Mouse (Mus musculus) ES-E14 (cell line): Measurements from ENCODE around the gene 1700001O22Rik. TPM values are rescaled to one million over a fixed set of nuclear protein-coding genes. Genes with fewer than 3 reads are reported as not detected.
A peak's percentile ranks its signal among the peaks of the same experiment; 100 is the strongest.

Experiments used
- DNase-seq: peaks from one replicate; pipeline ENCODE4 v3.0.0-alpha.2; 2013; ENCODE audit warnings: low read depth, low spot score
- H3K27ac ChIP-seq: 2 replicates; pipeline ENCODE4 v1.5.1; 2012; ENCODE audit warnings: low read depth, mild to moderate bottlenecking, low read length, moderate library complexity, mixed read lengths; ENCODE audit not compliant: poor library complexity, insufficient read depth, severe bottlenecking
- H3K36me3 ChIP-seq: 2 replicates; pipeline ENCODE4 v1.6.1; 2012; ENCODE audit warnings: mild to moderate bottlenecking, low read length, moderate library complexity, mixed read lengths; ENCODE audit not compliant: control insufficient read depth, poor library complexity, insufficient read depth, severe bottlenecking
- H3K4me1 ChIP-seq, 2 experiments: fragments of 150-350 bp in 1 of 2; sonication (generic) in 1 of 2; 2 replicates each; pipeline ENCODE4 v1.6.1; 2012; ENCODE audit warnings: low read length in 2 of 2, mild to moderate bottlenecking in 1 of 2, mixed read lengths in 1 of 2; ENCODE audit not compliant: control insufficient read depth in 2 of 2, insufficient read depth in 2 of 2, poor library complexity in 1 of 2
- H3K4me3 ChIP-seq, 2 experiments: fragments of 150-350 bp in 1 of 2; sonication (generic) in 1 of 2; 2 replicates each; pipeline ENCODE4 v1.5.1; 2012; ENCODE audit warnings: low read length in 2 of 2, low read depth in 1 of 2, mild to moderate bottlenecking in 1 of 2, mixed read lengths in 1 of 2; ENCODE audit not compliant: insufficient read depth in 1 of 2, poor library complexity in 1 of 2, severe bottlenecking in 1 of 2
- H3K9ac ChIP-seq: 2 replicates; pipeline ENCODE4 v1.6.1; 2012; ENCODE audit warnings: low read depth, mild to moderate bottlenecking, low read length, mixed read lengths; ENCODE audit not compliant: poor library complexity, insufficient read depth, severe bottlenecking
- H3K9me3 ChIP-seq: fragments of 150-350 bp; sonication (generic); 2 replicates; pipeline ENCODE4 v1.6.1; 2012; ENCODE audit warnings: low read depth, mild to moderate bottlenecking, low read length; ENCODE audit not compliant: control insufficient read depth, insufficient read depth
- CHD2 ChIP-seq: IDR thresholded peaks from 2 replicates; pipeline ENCODE4 v1.6.1; 2014; ENCODE audit warnings: mild to moderate bottlenecking, low read depth, low read length, inconsistent platforms
- HCFC1 ChIP-seq: IDR thresholded peaks from 2 replicates; pipeline ENCODE4 v1.6.1; 2012; ENCODE audit warnings: low read length, inconsistent platforms, borderline replicate concordance; ENCODE audit not compliant: insufficient read depth
- MAFK ChIP-seq: IDR thresholded peaks from 2 replicates; pipeline ENCODE4 v1.6.1; 2014; ENCODE audit warnings: mild to moderate bottlenecking, low read depth, low read length, inconsistent platforms; ENCODE audit not compliant: insufficient read depth
- ZC3H11A ChIP-seq: IDR thresholded peaks from 2 replicates; pipeline ENCODE4 v1.6.1; 2012; ENCODE audit warnings: low read depth, mild to moderate bottlenecking, inconsistent platforms, low read length, borderline replicate concordance
- ZNF384 ChIP-seq: IDR thresholded peaks from 2 replicates; pipeline ENCODE4 v1.6.1; 2012; ENCODE audit warnings: low read depth, low read length, inconsistent platforms
- in situ Hi-C, 2 experiments: fragments of 600-800 bp; cut with MboI; formaldehyde crosslinking; loops; one replicate each; pipeline ENCODE4 v1.15.1; 2025; ENCODE audit warnings: low sequenced_read_pairs in 2 of 2, inconsistent platforms in 1 of 2; ENCODE audit not compliant: unreplicated experiment in 2 of 2
- total RNA-seq: library from RNA; depleted of rRNA; stranded (reverse); fragments of 300-350 nt; gene quantifications from 2 replicates; pipeline ENCODE4 v1.2.3, GENCODE M21; 2012

Gene 1700001O22Rik
- total RNA-seq, 1 experiment, result 1.9 TPM

GRCm38 (mm10) chr2:30834373-30835022 is 31.0 kb upstream of the 1700001O22Rik start, which contains the start of gene Prrx2:
Gene Prrx2 (plus strand): TSS chr2:30834972.
- Histone ChIP-seq H3K36me3 (no peaks in the 10 kb centered on the region), H3K4me3 (no peak within 1 kb of the TSS), H3K9me3 (no peaks in the 10 kb centered on the region), H3K9ac (no peak within 1 kb of the TSS), H3K4me1 (peaks cover 5 to 18% of the 10 kb centered on the region in 2 experiments), H3K27ac (no peak within 1 kb of the TSS)
- in situ Hi-C loops, result no loop called here
- DNase-seq, result no peak
- TF ChIP-seq HCFC1, result no peak
- no peak for TF ChIP-seq ZNF384
- no peak for TF ChIP-seq ZC3H11A
- TF ChIP-seq CHD2, result no peak
- TF ChIP-seq MAFK, result no peak

GRCm38 (mm10) chr2:30833644-30834043 is 30.2 kb upstream of the 1700001O22Rik start:
- H3K4me1 ChIP-seq, result peaks cover 5 to 18% of the 10 kb centered on the region in 2 experiments
- no peak overlapping the region for H3K27ac ChIP-seq
- DNase-seq, result no peak
- no peak for TF ChIP-seq MAFK
- no peak for TF ChIP-seq ZC3H11A
- no peak for TF ChIP-seq ZNF384
- TF ChIP-seq HCFC1, result no peak
- TF ChIP-seq CHD2, result no peak
- in situ Hi-C loops, result no loop called here
- H3K36me3 ChIP-seq, result no peaks in the 10 kb centered on the region
- H3K9me3 ChIP-seq, result no peaks in the 10 kb centered on the region
- H3K9ac ChIP-seq, result no peak overlapping the region
- no peak overlapping the region for H3K4me3 ChIP-seq

GRCm38 (mm10) chr2:30830283-30830795 is 26.9 kb upstream of the 1700001O22Rik start, which contains the start of gene Asb6:
Gene Asb6 (minus strand): TSS chr2:30830333.
- H3K4me1 ChIP-seq, result peaks cover 2 to 9% of the 10 kb centered on the region in 2 experiments
- TF ChIP-seq ZNF384, result no peak
- TF ChIP-seq HCFC1, result no peak
- no peak for TF ChIP-seq CHD2
- TF ChIP-seq MAFK, result no peak
- no peak for TF ChIP-seq ZC3H11A
- DNase-seq, result no peak

GRCm38 (mm10) chr2:30829315-30829714 is 25.9 kb upstream of the 1700001O22Rik start:
- H3K36me3 ChIP-seq, result peaks cover 20% of the 10 kb centered on the region
- in situ Hi-C loops, result no loop called here
- TF ChIP-seq ZNF384, result peak; percentile 88
- TF ChIP-seq ZC3H11A, result no peak
- H3K4me1 ChIP-seq, result peaks cover 0 to 5% of the 10 kb centered on the region in 2 experiments; a peak in 2 of 4 replicates
- no peak overlapping the region for H3K4me3 ChIP-seq
- no peaks in the 10 kb centered on the region for H3K9me3 ChIP-seq
- H3K27ac ChIP-seq, result no peak overlapping the region
- no peak overlapping the region for H3K9ac ChIP-seq
- peak; percentile 83 for DNase-seq

More at GRCm38 (mm10) chr2:30830283-30830795, 26.9 kb upstream of the 1700001O22Rik start, which contains the start of gene Asb6:
- Histone ChIP-seq H3K9me3 (no peaks in the 10 kb centered on the region), H3K9ac (no peak within 1 kb of the TSS), H3K4me3 (no peak within 1 kb of the TSS), H3K36me3 (peaks cover 10% of the 10 kb centered on the region), H3K27ac (no peak within 1 kb of the TSS)
- in situ Hi-C loops, result no loop called here
